Mouse (Mus musculus): ENCODE measurements around the gene Cxcl17. TPM values are rescaled to one million over a fixed set of nuclear protein-coding genes. Genes with fewer than 3 reads are reported as not detected.
"Not testable (repeated sequence)": the region's sequence is repeated elsewhere in the genome, so short reads cannot be mapped to it uniquely, and the experiment has no call there.

Gene Cxcl17
- polyA plus RNA-seq, 1 experiment, result 0.08 TPM

DNA sequence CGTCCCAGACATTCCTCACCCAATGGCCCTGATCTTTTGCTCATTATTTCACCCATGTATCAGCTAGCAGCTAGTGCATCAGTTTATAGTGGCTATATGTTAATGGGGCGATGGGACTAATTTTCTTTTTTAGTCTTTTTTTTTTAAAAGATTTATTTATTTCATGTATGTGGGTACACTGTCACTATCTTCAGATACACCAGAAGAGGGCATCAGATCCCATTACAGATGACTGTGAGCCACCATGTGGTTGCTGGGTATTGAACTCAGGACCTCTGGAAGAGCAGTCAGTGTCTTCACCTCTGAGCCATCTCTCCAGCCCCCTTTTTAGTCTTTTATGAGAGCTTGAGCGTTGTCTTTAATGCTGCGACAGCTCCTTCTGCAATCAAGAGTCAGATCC is 13.7 kb upstream of the Cxcl17 start:
- DNase-seq (ENCODE audit: low spot score), result not testable (repeated sequence)

DNA sequence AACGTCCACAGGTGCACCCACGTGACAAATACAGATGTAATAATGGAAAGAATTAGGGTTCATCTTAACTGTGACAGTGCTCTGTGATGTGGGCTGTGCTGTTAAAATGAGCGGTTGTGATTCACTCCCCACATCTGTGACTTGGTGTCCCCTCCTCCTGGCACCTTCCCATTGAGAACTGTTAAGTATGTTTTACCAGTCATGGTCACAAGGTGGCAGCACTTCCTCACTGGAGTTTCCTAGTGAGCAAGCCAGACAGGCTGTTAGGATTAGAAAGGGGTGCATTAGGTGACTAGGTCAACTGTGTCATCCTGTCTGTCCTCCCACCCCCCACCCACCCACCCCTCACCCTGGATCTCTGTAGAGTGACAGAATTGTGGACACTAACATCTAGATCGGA is 11.7 kb upstream of the Cxcl17 start:
- no peak for DNase-seq (ENCODE audit: low spot score)

DNA sequence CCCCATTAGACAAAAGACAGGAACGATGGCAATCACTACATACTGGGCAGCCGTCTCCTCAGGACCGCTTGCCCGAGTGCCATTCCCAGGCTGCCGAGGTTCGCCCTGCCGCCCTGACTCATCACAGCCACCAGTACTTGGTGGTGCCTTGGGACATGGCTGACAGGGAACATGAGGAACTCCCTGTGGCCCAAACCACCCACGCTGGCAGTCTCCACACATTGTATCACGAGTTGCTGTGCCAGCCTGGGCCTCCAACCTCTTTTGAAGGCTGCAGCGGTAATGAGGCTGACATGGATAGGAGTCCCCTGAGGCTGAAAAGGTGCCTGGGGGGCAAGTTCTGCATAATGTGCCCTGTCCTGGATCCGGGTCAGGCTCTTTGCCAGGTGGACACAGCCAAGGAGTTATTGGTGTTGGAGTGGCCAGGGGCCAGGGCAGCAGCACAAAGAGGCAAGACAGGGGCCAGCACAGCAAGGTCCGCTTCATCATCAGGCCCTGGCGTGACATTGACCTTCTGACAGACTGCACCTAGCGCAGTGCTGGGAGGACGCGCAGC is 9.7 kb upstream of the Cxcl17 start:
- DNase-seq (ENCODE audit: low spot score), result no peak

DNA sequence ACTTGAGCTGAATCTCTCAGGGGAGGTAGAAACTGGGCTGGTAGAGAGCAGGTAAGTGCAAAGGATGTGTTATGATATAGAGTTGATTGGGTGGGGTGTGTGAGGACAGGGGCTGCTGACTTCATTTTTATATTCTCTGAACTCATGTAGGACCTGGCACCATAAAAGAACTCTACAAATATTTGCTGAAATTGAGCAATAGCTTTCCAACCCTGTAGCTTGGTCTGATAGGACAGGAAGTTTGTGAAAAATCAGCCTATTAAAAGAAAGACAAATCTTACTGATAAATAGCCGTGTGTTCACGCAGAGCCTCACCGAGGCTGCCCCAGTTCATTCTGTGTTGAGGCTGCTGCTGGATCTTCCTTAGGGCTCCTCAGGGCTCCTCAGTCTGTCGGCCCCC is 7.3 kb upstream of the Cxcl17 start:
- no peak for DNase-seq (ENCODE audit: low spot score)

DNA sequence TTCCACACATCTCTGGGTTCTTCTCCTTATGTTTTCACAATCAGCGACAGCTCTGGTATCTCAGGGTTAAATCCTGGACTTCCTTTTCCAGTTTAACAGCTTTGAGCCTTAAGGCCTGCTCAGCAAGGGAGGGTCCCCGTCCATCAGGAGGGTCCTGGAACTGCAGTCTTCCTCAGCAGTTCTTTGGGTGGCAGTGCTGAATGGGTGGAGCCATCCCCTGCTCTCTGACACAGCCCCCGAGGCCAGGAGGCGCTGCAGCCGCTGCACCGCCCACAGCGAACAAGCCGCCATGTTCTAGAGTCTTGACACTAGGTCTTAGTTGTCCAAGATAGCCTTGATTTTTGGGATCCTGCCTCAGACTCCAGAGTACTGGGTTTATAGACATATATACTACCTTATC is 6.8 kb upstream of the Cxcl17 start:
- no peak for DNase-seq (ENCODE audit: low spot score)

DNA sequence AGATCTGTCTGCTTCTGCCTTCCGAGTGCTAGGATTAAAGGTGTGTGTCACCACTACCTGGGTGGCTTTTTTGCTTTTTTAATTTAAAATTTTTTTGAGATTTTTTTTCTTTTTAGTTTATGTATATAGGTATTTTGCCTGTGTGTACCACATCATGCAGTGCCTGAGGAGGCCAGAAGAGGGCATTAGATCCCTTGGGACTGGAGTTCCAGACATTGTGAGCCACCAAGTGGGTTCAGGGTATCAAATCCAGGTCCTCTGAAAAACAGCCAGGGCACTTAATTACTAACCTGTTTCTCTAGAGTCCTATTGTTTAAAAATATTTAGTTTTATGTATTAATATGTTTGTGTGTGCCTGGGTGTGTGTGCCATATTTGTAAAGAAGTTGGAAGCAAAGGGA is 4.9 kb upstream of the Cxcl17 start:
- no peak for DNase-seq (ENCODE audit: low spot score)

DNA sequence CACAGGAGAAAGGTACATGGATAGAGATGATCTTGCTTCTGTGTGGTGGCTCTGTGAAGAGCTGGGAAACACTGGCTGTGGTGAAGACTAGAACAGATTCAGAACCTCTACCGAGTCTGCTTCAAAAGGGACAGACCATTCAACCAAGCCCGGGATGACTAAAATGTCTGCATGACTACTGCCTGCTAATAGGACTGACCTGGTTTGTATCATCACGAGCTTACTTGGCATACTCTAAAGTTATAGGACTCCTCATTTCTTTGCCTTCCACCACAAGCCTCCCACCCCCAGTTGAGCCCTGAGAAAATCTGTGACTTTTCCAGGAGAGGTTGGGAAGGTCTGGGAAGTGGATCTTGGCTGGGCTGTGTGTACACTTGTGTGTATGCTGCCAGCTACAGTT is 825 bp downstream of the Cxcl17 start:
- no peak for DNase-seq (ENCODE audit: low spot score)

DNA sequence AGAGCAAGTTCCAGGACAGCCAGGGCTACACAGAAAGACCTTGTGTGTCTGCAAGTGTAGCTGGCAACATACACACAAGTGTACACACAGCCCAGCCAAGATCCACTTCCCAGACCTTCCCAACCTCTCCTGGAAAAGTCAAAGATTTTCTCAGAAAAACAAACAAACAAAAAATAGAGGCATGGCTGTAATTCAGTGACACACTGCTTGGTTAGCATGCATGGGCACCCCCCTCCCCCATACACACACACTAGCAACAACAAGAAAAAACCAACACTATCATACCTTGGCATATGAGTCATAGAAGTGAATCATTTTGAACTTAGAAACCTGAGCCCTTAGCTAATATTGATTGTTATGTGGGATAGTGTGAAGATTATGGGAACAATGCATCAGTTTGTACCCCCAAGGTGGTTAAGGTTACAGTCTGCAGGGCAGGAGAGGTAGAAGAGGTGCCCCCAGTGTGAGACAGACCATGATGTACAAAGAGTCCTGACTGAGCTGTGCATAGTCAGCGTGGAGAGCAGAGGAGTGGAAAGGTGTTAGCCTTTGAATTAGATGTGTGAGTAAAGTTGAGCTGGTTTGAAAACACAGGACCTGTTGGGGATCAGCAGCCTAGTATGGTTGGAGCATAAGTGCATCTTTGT is 1.6 kb downstream of the Cxcl17 start:
- DNase-seq (ENCODE audit: low spot score), result no peak

DNA sequence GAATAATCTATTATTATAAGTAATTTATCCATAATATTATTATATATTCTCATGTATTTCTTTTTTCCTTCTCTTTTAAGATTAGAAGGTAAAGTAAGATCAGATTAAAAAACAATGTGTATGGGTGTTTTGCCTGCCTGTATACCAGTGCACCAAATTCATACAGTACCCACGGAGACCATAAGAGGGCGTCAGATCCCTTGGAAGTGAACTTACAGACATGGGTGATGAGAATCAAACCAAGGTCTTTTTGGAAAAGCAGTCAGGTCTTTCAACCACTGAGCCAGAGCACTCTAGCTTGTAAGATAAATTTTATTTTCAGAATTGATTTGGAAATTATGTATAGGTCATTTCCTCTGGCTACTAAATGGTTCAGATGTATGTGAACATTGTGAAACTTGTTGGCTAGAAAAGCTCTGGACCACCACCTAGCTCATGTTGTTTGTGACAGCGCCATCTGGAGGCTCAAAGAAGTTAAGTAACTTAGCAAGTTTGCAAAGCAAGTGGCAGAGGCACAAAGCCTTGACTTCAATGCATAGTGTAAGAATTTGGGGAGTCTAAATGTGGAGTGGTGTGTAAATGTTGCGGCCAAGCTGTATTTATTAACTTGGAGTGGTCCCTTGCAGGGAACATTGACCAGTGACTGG is 3.4 kb downstream of the Cxcl17 start:
- DNase-seq (ENCODE audit: low spot score), result no peak

DNA sequence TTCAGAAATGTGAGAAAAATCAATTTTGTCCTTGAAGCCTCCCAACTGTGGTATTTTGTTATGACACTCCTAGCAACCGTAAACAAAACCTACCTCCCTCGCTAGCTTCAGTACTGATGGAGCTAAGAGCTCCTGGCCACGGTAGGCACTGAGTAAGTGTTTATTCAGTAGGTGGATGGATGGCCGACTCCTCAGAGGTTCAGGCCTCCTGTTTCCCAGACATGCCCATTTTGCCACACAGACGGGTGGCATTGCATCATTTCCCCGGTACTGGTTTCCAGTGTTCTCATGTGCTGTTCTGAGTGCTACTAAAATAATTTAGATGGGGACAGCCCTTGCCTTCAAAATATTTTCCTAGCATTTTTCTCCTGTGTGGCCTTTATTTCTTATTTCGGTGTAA is 6.2 kb downstream of the Cxcl17 start:
- DNase-seq (ENCODE audit: low spot score), result no peak

DNA sequence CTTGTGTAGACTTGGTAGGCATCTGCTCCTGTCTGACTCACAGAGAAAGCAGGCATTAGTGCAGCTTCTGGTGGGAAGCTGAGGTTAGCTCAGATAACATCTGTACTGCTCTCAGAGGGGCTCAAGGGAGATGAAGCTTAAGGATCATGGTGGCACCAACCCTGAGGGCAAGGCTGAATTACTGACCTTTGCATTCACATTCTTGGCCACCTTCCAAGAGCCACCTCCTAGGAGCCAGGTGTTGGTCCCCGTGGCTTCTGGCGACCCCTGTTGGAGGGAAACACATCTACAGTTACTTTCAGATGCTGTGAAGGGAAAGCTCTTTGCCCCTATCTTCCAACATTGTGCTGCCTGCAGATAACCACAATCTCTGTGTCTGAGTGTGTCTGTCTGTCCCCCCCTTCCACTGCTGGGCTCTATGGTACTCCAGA is 10.0 kb downstream of the Cxcl17 start:
- DNase-seq (ENCODE audit: low spot score), result no peak

DNA sequence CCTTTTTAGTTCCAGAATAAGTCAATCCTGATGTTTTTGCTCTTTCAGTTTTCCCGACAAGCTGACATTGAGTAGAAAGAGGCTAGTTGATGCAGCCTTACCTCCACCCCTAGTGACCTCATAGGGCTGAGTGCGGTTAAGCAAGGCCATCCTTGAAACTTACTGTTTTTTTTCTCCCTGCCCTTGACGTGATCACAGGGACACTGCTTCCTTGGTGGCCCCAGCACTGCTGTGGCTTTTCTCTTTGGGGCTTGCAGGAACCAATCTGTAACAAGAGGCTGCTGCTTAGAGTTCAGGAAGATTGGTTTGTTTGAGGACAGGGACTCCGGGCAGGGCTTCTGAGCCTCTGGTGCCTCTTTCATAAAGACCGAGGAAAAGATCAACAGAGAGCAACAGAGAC is 10.7 kb downstream of the Cxcl17 start:
- no peak for DNase-seq (ENCODE audit: low spot score)

DNA sequence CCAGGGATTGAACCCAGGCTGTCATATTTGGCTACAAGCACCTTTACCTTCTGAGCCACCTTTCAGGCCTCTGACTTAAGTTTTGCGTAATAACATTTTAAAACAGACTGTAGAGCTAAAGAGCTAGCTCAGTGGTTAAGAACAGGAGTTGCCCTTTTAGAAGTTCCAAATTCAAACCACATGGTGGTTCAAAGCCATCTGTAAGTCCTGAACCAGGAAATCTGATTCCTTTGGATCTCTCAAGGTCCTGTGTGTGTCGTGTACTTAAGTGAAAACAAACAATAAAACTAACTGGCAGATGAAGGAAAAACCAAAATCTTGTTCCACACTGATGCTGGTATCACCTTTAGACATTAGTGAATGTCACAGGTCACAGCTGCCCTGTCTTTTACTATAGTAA is 11.1 kb downstream of the Cxcl17 start:
- DNase-seq (ENCODE audit: low spot score), result no peak

DNA sequence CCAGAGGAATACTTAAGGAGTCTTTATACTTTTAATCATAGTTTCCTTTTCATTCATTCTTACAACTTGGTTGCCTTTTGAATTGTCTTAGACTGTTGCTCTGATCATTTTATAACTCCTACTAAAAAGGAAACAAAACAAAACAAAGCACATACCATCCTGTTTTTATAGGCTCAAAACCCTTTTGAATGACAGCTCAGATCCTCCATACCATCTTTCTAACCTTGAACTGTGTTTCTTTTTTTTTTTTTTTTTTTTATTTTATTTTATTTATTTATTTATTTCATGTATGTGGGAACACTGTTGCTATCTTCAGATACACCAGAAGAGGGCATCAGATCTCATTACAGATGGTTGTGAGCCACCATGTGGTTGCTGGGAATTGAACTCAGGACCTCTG is 13.7 kb downstream of the Cxcl17 start:
- not testable (repeated sequence) for DNase-seq (ENCODE audit: low spot score)

DNA sequence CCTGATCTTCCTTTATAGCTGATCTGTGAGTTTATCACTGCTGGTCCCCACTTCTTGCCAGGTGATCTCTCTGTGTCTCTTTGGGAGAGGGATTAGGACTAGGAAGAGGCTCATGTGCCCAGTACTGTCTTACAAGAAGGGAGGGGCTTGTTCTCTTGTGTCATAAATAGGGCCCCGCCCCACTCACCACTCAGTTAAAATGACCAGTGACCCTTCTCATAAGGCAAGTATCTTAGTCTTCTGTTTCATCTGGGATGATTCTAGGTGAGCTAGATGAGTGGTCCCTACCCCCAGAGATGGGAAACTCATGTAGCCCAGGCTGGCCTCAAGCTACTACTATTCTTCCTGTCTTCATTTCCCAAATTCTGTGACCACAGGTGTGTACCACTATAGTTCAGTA is 14.1 kb downstream of the Cxcl17 start, which contains the start of gene Lipe:
Lipe (minus strand) TSS at position 101 of the 400 bp plus-strand sequence.
- no peak for DNase-seq (ENCODE audit: low spot score)

DNA sequence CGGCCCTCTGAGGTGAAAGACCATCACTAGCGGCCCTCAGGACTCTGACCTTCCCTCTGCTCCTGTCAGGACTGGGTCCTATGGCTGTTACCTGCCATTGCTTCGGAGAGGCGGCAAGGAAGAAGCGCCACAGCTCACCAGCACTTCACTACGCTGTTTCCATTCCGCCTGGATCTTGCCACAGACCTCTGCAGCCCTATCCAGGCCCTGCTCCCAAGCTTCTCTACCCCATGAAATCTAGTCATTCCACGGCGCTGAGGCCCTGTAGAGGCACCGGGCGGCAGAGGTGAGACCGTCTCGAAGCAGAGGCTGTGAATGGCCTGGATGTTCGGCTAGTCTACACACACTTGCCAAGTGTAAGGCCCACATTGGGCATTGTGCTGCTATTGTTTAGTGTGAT is 16.1 kb downstream of the Cxcl17 start:
- peak; percentile 26 for DNase-seq (ENCODE audit: low spot score)

DNA sequence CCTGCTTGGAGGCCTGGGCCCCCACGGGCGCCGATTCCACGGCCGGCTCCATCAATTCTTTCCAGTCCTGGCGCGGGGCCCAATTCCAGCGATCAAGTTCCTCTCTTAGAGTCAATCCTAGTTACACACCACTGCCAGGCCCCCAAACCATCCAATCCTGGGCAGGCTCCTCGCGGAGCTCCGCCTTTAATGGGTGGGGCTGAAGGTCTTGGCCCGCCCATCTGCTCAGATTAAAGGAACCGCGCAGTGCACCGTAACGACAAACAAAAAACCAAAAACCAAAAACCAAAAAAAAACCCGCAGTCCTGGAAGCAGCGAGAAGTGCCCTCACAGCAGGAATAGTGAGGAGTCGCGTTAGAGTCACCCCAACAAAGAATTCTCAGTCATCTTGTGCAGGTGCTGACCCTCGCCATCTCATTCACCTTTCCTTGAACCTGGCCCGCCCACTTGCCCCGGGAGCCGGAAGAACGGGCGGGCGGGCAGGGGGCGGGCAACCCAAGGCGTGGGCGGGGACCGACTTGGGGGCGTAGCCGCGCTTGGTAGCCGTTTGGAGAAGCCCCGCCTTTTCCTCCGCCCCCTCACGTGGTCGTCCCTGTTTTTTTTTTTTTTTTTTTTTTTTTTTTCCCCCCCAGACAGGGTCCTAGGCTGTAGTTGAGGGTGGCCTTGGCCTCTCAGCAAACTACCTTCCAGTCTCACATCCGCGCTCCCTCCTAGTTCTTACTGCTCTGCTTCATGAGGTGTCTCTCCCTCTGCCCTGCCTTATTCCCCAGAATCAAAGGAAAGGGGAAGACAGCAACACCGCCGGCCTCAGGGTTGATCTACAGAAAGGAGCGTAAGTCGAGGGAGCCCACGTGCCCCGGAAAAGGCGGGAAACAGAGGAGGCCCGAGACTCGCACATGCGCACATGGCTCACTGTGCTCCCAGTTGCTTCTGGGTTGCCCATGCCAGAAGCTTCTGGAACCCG is 16.8 kb downstream of the Cxcl17 start:
- peak; percentile 87 for DNase-seq (ENCODE audit: low spot score)

DNA sequence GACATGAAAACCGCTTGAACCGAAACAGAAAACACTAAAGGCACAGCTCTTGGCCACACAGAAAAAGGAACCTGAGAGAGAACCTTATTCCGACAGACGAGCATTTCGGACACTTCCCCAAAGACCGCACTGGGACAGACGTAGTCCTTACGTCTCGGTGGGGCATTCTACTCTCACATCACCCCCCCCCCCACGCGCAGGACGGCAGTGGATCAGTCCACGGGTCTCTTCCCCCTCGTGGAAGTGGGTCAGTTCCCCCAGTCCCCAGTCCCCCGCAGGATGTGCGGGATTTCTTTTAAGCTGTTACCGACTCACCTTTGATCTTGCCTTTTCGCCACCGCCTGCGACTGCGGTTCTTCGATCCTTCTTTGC is 17.5 kb downstream of the Cxcl17 start:
- no peak for DNase-seq (ENCODE audit: low spot score)

DNA sequence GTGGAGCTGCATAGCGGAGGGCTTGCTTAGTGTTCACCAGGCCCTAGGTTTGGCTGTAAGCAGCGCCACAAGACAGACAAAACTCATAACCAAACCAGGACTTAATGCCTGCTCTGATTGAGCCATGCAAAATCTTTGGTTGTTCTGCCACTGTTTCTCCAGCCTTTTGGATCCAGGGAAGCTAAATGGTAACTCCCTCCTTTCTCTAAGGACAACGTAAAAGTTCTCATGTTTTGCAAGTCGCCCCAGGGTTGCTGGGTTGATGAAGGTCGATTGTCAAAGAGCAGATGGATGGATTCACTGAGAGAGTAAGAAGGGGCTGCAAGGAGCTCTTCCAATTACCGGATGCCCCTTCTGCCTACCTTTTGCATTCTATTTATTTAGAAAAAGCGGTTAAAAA is 17.9 kb downstream of the Cxcl17 start:
- peak; percentile 19 for DNase-seq (ENCODE audit: low spot score)

DNA sequence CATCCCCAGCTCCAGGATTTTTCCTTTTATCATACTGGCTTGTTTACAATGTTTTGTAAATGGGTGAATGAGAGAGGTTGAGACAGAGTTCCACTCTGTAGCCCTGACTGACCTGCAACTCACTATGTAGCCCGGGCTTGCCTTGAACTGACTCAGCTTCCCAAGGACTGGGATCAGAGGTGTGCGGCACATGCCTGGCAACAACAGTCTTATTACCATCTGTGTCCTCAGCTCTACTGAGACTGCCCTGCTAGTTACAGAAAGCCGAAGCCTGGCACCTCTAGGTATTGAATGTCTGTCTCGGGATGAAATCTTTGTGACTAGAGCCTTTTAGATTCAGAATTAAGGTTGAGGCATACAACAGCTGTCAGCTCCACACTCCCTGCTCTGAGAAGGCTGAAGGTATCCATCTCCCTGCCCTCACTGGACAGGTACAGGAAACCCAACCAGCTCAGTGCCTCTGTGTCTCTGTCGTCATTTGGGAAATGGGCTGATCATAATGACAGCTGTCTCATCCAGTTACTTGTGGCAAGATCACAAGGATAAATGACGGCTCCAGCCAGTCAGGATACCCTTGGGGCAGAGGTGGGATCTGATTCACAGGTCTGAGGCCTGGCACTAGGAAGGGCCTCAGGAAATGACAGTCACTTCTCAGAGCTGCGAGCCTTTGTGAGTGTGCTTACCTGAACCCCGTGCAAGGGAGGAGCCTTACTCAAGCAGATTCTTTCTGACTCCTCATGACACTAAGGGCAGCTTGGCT is 19.1 kb downstream of the Cxcl17 start:
- DNase-seq (ENCODE audit: low spot score), result peak; percentile 19

DNA sequence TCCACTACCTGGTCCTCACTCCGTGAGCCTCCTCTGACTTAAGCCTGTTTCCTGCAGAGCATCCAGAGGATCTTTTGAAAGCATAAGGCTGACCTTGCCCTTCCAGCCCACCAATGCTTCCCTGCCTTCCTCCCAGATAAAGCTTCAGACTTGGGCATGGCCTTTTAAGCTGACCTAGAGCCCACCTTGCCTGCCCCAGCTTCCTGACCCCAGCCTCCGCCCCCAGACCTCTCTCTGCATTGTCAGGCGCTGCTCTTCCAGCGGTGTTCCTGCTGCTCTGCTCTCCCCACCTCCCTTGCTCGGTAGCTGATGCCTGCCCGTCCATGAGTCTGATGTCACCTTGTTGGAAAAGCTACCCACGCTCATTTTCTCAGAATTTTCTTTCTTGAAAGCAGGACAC is 19.8 kb downstream of the Cxcl17 start:
- no peak for DNase-seq (ENCODE audit: low spot score)

All from urinary bladder, adult 2 months (tissue).